Mouse (Mus musculus): ENCODE measurements around the gene Sult2a7.

Sult2a7 gene

GRCm38 (mm10) chr7:14494130-14494529 lies at the start of gene Sult2a7:
Gene Sult2a7, minus strand, starts transcription at chr7:14494230.
- in situ Hi-C loops (cut with MboI) = no loop called here

- in situ Hi-C loops (cut with MboI) = no loop called here
Observed at GRCm38 (mm10) chr7:14525280-14525679, 31.2 kb upstream of the Sult2a7 start.

- in situ Hi-C loops (cut with MboI) = no loop called here
Observed at GRCm38 (mm10) chr7:14522636-14523035, 28.6 kb upstream of the Sult2a7 start.

- in situ Hi-C loops (cut with MboI) = no loop called here
Observed at GRCm38 (mm10) chr7:14518301-14518700, 24.3 kb upstream of the Sult2a7 start.

- in situ Hi-C loops (cut with MboI) = no loop called here
Observed at GRCm38 (mm10) chr7:14492886-14493285, 1.1 kb downstream of the Sult2a7 start.

- in situ Hi-C loops (cut with MboI) = no loop called here
Observed at GRCm38 (mm10) chr7:14446534-14446933, 47.5 kb downstream of the Sult2a7 start, which contains the start of gene Sult2a8. Gene Sult2a8, minus strand, starts transcription at chr7:14446769.

GRCm38 (mm10) chr7:14439581-14439980 lies 54.4 kb downstream of the Sult2a7 start:
- in situ Hi-C loops (cut with MboI) = no loop called here

GRCm38 (mm10) chr7:14438484-14438883 lies 55.5 kb downstream of the Sult2a7 start:
- in situ Hi-C loops (cut with MboI) = no loop called here

GRCm38 (mm10) chr7:14438029-14438428 lies 56.0 kb downstream of the Sult2a7 start:
- in situ Hi-C loops (cut with MboI) = no loop called here

All from mature B cell (primary cell).